Mouse (Mus musculus) stomach, postnatal 0 days (tissue): ENCODE data around the gene Zfp90.

ENCODE experiments used
- CTCF ChIP-seq: IDR thresholded peaks from 2 replicates; pipeline ENCODE4 v1.5.1; 2016; ENCODE audit warnings: antibody characterized with exemption, low read depth, mild to moderate bottlenecking, moderate library complexity
- EP300 ChIP-seq: optimal IDR thresholded peaks from 2 replicates; pipeline ENCODE3; 2016; ENCODE audit warnings: antibody characterized with exemption

GRCm38 (mm10) chr8:106379357-106379756 lies 35.8 kb upstream of the Zfp90 start:
- no peak for TF ChIP-seq CTCF
- no peak for TF ChIP-seq EP300
